Mouse (Mus musculus): Measurements from ENCODE around the gene Gabarapl1.

- TF ChIP-seq GATA1 (IDR thresholded peaks at IDR 0.05; ENCODE audit: borderline replicate concordance, low read length) (no peak), FLI1 (IDR thresholded peaks at IDR 0.05; ENCODE audit: low read length) (no peak)
These were observed 32.3 kb downstream of the Gabarapl1 start for GRCm38 (mm10) chr6:129565257-129565656.

Data from megakaryocyte, embryonic 14.5 days (primary cell).